Mouse (Mus musculus): ENCODE measurements around the gene Nxpe3.

- TF ChIP-seq CTCF (IDR thresholded peaks at IDR 0.05; ENCODE audit: control insufficient read depth, insufficient read depth, insufficient read length) (no peak), USF1 (IDR thresholded peaks at IDR 0.05; ENCODE audit: low read depth) (no peak), MAX (IDR thresholded peaks at IDR 0.05) (no peak), MYOG (IDR thresholded peaks at IDR 0.05; ENCODE audit: control insufficient read depth, extremely low read depth, insufficient read length) (no peak), CEBPB (IDR thresholded peaks at IDR 0.05; ENCODE audit: low read depth) (no peak), MYOD1 (IDR thresholded peaks at IDR 0.05; ENCODE audit: control insufficient read depth, insufficient read length, low read depth) (no peak), FOSL1 (IDR thresholded peaks at IDR 0.05; ENCODE audit: insufficient read depth, low read length, poor library complexity, severe bottlenecking) (no peak)
Observed at GRCm38 (mm10) chr16:55790326-55790725, 104.8 kb downstream of the Nxpe3 start.
